Mouse (Mus musculus): ENCODE results near the gene Gm5148.

Gm5148 gene

GRCm38 (mm10) chr3:37724171-37724804 is at the start of gene Gm5148:
Gene Gm5148, minus strand, starts transcription at chr3:37724490.
- DNase-seq, result peak; percentile 66

GRCm38 (mm10) chr3:37770951-37771350 is 46.7 kb upstream of the Gm5148 start:
- DNase-seq, result no peak

- DNase-seq, result peak; percentile 88
Observed at GRCm38 (mm10) chr3:37769268-37769756, 45.0 kb upstream of the Gm5148 start.

- DNase-seq, result no peak
Observed at GRCm38 (mm10) chr3:37767147-37768015, 43.1 kb upstream of the Gm5148 start.

DNA sequence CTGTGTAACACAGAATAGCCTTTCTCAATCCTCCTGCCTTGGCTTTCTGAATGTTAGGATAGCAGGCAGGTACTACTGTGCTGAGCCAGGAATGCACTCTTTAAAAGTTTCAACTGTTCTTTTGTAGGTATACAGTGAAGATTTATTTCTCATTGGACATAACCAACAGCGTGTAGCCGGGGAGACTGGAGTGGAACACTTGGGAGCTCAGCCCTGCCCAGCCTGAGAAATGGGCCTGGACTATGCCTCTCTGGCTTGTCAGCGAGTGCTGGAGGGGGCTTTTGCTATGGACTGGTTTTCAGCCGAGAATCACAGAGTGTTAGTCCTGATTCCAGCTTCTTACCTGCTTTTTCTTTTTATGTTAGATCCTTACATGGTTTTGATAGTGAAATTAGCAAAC is 42.3 kb upstream of the Gm5148 start:
- no peak for DNase-seq

DNA sequence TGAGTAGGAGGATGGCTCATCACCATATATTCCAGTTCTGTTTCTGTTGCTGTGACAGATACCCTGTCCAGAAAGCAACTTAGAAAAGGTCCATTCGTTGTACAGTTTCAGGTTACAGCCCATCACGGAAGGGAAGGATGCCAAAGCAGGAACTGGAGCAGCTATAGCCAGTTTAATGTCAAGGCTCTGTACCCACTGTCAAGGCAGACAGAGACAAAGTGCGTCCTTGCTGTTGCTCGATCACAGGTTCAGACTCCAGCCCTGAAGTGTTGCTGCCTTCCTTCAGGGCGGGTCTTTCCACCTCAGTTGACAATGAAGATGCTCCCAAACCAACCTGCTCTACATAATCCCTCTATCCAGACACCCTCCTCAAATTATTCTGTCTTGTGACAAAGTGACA is 41.7 kb upstream of the Gm5148 start:
- DNase-seq, result no peak

DNA sequence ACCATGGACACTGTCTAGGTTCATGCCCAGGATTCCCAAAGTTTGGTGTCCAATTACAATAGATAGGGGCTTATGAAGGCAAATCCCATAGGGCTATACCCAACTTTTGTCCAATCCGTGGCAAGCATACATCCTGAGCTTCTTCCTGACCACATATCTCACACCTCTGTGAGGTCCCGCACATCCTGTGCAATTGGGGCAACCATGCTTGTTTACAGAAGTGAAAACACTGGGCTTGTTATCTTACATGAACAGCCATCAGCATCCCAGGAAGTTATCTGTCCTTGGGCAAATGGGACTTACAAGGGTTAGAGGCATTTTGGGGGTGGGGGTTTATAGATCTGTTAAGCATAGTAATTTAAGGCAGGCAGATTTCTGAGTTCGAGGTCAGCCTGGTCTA is 41.0 kb upstream of the Gm5148 start:
- no peak for DNase-seq

DNA sequence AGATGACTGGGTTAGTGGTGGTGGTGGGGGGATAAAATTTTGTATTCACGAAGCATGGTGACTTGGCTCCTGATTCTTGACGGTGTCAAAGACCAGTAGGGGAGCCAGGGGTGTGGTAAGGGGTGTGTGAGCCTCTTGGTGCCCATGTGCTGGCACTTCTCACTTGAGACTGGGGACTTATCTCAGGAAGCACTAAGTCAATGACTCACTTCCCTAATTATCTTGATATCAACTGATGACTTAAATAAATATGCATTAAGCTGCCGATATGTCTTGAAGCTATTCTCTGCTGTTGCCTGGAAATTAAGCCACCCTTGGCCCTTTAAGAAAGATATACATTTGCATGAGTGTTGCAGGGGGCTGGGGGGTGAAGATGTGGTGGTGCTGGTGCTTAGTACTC is 38.0 kb upstream of the Gm5148 start:
- DNase-seq, result no peak

- no peak for DNase-seq
Observed at GRCm38 (mm10) chr3:37761741-37762140, 37.5 kb upstream of the Gm5148 start.

DNA sequence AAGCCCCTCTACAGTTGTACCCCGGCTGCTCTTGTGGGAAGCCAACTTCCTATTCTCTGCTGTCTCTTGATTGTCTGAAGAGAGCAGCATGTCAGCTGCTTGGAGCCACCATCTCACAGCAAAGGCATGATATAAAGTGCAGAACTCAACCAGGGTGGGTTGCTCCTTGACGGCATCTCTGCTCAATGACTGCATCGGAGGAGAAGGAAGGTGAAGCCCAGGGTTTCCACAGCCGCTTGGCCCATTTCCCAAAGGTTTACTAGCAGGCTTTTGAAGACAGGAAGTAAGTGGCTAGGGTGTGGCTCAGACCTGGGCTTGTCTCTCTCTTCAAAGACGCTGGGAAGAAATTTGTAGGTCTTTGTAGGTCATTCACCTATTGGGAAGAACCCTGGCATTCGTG is 36.6 kb upstream of the Gm5148 start:
- no peak for DNase-seq

- no peak for DNase-seq
Observed at GRCm38 (mm10) chr3:37758611-37759322, 34.5 kb upstream of the Gm5148 start.

DNA sequence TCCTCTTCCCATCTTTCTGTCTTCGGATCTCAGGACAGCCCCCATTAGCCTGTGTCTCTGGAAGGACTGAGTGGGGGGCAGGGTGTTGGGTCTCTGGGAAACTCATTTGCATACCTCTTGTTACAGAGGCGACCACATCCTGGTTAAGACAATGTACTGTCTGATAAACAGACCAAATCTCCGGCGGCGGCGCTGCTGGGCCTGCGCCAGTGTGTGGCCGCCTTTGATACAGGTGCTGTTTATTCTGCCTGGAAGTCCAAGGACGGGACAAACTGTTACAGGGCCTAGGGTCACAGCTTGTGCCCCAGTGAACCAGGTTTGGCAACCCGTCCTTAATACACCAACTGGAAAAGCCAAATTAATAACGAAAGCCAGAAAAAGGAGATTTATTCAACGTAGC is 33.8 kb upstream of the Gm5148 start:
- DNase-seq, result no peak

DNA sequence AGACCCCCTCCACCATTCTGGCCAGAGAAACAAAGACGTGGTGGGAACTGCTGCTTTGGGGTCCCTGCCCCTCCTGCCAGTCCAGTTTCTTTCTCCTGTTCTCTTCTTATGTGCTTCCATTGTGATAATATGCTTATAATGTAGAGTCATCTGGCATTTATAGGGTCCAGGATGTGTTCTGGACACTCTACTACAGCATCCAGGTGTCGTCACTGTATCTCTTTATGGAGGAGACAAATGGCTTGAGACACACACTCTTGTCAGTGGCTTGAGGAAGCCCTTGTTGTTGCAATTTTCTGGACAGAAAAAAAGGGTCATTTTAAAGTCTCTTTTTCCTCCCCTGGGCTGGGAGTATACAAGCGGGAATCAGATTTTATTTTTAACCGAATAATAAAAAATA is 33.3 kb upstream of the Gm5148 start:
- no peak for DNase-seq

- DNase-seq, result no peak
Observed at GRCm38 (mm10) chr3:37756005-37756404, 31.7 kb upstream of the Gm5148 start.

DNA sequence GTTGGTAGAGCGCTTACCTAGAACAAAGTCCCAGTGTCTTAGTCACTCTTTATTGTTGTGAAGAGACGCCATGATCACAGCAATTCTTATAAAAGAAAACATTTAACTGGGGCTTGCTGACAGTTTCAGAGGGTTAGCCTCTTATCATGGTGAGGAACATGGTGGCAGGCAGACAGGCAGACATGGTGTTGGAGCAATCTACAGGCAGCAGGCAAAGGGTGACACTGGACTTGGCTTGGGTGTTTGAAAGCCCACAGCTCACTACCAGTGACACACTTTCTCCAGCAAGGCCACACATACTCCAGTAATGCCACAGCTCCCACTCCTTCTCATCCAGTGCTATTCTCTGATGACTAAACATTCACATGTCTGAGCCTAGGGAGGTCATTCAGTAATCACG is 30.3 kb upstream of the Gm5148 start:
- no peak for DNase-seq

GRCm38 (mm10) chr3:37753148-37753547 is 28.9 kb upstream of the Gm5148 start:
- DNase-seq, result no peak

DNA sequence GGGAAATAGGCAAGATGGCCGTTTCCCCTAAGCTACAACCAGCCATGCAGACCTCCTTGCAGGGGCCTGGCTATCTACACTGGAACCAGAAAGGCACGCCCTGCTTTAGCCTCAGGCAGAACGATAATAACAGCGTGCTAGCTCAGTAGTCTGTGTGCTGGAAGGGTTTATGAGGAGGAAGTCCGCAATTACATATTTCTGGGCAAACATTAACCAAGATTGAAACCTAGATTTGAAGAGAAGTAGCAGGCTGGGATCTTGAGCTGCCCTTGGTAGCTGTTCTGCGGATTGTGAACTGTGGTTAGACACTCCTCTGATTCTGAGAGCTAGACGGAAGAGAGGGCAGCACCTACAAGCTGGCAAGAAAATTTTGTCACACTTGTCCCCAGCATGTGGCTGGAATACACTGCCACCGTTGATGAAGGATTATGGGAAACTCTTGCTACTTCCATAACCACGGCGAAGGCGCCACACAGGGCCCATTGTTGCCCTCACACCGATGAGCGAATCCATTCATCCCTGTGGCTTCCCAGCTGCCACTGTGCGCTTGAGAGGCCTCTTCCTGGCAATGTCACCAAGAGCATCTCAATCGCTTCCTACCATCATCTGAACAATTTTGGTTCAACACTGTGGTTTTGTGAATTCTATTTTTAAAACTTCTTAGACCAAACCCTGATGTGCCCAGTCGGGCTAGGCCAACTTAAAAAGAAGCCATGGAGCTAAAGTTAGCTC is 23.9 kb upstream of the Gm5148 start:
- peak; percentile 57 for DNase-seq

DNA sequence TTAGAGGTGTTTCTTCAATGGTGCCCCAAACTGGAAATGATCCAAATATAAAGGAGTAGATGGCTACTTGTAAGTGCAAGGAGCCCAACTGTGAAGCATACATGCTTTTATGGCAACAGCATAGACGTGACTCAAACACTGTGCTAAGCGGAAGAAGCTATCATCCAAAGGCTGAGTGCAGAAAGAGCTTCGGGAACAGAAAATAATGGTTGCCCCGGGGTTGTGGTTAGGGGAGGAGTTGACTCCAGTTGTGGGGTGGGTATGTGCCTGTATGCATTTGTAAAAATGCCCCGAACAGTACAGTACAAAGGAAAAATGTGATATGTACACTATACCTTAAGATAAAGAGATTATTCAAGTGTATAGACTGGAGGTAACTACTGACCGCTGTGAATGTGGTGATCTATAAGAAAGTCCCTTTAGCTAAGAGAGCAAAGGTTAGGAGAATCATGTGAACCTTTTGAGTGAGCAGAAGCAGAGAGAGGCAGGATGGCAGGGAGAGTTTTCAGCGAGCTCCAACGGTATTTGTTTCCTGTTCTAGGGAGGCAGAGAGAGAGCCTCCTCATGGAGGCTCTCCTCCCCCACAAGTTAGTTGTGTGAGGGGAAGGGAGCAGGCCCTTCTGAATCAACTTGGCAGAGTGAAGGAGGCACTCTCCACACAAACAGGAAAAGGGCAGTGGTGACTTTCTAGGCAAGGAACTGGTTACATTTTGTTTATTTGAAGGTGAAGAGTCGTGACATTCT is 23.1 kb upstream of the Gm5148 start:
- DNase-seq, result no peak

DNA sequence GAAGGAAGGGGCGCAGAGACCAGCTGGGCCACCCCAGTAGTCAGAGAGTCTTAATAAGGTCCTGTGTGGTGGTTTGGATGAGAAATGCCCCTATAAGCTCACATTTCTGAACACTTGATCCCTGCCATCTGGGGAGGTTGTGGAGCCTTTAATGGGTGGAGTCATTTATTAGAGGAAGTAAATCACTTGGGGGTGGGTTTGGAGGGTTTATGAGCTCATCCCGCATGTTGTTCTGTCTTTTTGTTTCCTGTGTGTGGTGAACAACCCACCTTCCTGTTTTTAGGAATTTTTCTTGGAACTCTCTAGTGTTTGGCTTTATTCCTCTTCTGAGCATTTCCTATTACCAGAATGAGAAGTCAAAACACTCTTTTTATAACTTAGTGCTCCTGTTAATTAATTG is 19.8 kb upstream of the Gm5148 start:
- DNase-seq, result no peak

- no peak for DNase-seq
Observed at GRCm38 (mm10) chr3:37739996-37740395, 15.7 kb upstream of the Gm5148 start.

GRCm38 (mm10) chr3:37738171-37738950 is 14.1 kb upstream of the Gm5148 start:
- DNase-seq, result no peak
